Mouse (Mus musculus) CH12F3 (cell line): ENCODE results near the gene Slco4a1.

Source experiments
- in situ Hi-C: fragments of 300-500 bp; cut with MboI; formaldehyde crosslinking; loops from 2 replicates; pipeline ENCODE4 v1.14.3; 2020; ENCODE audit warnings: low sequenced_read_pairs

Slco4a1 gene

DNA sequence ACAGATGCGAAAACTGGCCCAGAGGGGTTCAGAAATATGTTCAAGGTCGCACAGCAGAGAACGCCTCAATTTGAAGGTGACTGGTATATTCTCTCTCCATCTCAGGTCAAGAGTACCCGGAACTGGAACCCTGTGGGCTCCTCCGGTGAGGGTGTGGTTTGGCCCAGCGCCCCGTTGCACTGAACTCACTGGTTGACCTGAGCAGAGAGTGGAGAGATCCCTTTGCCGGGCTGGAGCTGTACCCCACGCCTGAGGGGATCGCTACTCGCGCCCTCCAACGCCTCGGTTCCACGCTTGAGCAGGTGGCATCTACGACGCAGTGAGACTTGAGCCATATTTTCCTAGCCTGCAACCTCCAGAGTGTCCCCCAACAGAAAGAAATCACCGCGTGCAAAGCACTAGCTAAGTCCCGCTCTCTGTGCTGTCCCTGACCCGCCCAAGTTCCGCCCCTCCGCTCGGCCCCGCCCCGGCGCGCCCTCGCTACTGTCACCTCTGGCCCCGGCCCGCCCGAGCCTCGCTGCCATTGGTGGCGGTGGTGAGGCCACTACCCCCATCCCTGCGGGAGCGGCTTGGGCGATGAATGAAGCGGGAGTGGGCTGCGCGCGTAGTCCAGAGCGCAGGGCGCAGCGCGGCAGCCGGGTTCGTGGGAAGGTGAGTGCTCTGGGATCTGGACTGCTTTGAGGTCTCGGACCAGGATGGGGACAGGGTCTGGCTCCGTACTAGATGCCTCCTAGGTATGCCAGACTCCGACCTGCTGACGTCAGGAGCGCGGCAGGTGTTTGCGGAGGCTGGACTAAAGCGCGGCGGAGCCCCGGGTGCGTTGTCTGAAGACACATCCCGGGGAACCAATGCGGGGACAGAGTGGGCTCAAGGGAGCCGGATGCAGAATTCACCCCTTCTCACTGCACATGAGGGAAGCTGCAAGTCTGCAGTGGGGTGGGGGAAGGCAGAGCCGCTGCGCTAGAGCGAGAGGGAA, at the start of gene Slco4a1:
Gene Slco4a1 (plus strand): TSS at position 523 of the 976 bp plus-strand sequence.
- in situ Hi-C loops: no loop called here

DNA sequence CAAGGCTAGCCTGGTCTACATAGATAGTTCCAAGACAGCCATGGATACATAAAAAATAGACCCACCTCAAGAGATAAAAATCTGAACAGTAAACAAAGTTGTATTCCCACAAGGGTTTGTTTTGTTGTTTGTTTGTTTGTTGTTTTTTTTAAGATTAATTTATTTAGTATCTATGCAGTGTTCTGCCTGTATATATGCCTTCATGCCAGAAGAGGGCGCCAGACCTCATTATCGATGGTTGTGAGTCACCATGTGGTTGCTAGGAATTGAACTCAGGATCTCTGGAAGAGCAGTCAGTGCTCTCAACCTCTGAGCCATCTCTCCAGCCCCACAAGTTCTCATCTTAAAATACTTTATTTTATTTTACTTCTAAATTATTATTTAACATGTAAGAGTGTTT, 47.6 kb upstream of the Slco4a1 start:
- in situ Hi-C loops: no loop called here

GRCm38 (mm10) chr2:180410432-180410831, 45.6 kb upstream of the Slco4a1 start:
- in situ Hi-C loops: no loop called here

GRCm38 (mm10) chr2:180411013-180411412, 45.0 kb upstream of the Slco4a1 start:
- in situ Hi-C loops: no loop called here

- in situ Hi-C loops: no loop called here
Measured at GRCm38 (mm10) chr2:180415627-180416026, 40.4 kb upstream of the Slco4a1 start.

GRCm38 (mm10) chr2:180417731-180418130, 38.3 kb upstream of the Slco4a1 start:
- in situ Hi-C loops: no loop called here

DNA sequence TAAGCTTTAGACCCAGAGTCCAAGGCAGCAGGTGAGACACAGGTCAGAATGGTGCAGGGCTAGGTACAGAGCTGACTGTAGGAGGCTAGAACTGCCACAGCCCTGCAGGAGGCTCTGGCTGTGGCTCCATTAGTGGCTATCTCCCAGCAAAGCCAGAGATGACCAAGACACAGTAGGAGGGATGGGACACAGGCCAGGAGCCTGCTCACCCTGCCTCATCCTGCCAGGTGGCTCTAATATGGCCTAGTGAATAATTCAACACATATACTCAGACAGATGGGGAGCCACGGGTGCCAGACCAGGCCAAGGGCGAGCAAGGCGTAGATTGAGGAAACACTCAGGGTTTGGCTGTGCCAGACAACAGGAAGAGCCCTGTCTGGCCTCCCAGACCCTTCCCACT, 35.4 kb upstream of the Slco4a1 start:
- in situ Hi-C loops: no loop called here

DNA sequence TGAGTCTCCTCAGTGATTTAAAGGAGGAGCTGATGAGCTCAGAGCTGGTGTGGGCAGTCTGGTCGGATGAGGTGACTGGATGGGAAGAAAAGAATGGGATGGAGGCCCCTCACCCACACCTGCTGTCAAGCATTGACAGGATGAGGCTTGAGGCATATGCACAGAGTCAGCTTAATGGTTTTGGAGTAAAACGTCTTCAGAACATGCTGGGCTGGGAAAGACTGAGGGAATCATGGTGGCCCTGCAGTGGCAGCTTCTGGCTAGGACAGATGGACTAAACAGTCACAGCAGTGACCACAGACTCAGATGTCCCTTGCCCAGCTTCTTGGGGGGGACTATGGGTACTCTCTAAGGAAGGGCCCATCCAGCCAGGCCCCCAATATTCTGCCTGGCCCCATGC, 30.9 kb upstream of the Slco4a1 start:
- in situ Hi-C loops: no loop called here

DNA sequence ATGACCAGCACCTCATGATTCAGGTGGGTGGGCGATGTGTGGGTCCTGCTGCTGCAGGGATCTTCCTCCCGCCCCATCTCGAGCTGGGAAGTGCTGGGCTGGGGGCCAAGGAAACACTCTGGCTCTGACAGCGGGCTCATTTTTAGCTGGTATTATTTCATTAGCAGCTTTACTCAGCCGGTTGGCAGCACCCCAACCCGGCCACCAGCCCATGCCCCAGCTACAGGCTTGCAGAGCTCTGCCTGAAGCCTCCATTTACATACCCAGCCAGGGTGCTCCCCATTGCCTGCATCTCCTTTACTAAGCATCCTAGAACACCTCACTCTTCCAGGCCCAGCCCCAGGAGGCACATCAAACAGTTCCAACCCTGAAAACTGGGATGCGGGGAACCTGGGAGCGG, 29.0 kb upstream of the Slco4a1 start:
- in situ Hi-C loops: no loop called here

DNA sequence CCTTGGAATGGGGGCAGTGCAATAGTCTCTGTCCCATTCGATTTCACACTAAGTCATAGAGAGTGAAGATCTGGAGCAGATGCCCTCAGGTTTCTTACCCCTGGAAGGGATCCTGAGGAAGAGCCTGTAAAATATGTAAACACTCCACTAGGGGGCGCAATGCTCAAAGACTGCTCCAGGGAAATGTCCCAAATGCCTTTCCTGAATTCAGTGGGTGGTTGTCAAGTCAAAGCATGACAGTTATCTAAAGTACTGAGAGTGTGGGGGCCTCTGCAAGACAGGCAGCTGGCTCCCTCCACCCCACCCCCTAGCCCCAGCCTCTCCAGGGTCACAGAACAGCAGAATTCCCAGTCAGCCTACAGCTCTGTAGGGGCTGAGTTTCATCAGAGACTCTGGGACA, 27.7 kb upstream of the Slco4a1 start:
- in situ Hi-C loops: no loop called here

DNA sequence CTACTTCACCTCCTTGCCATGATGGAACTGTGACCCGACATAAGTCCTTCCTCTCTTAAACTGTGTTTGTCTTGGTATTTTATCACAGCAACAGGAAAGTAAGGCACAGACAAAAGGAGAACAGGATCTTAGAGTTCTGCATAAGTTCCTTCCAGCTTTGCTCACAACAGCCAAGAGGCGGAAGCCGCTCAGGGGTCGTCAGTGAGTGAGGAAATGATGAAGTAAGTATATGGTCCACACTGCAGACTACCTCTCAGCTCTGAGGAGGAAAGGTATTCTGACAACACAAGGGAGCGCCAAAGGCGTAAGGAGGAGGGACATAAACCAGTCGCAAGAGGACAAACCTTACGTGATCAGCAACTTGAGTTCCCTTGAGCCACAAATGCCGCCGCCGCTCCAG, 25.4 kb upstream of the Slco4a1 start:
- in situ Hi-C loops: no loop called here

- in situ Hi-C loops: no loop called here
Measured at GRCm38 (mm10) chr2:180432042-180432668, 23.9 kb upstream of the Slco4a1 start.

DNA sequence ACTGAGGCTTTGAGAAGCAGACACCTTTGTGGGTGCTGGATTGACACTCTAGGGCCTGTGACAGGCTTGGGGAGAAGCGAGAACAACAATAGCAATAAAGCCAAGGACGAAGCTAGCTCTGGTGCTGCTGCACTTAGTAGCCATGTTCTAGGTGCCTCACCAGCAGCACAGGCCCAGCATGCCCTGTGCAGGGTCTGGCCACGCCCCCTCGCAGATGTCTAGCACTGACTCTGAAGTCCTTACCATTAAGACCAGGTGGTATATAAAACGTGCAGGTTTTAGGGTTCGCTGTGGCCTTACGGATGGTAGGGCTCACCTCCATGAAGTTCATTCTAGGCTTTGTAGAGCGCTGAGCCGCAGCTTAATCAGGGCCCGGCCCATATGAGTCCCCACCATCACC, 23.3 kb upstream of the Slco4a1 start:
- in situ Hi-C loops: no loop called here

- in situ Hi-C loops: no loop called here
Measured at GRCm38 (mm10) chr2:180433350-180433749, 22.7 kb upstream of the Slco4a1 start.

GRCm38 (mm10) chr2:180435341-180435926, 20.6 kb upstream of the Slco4a1 start:
- in situ Hi-C loops: no loop called here

DNA sequence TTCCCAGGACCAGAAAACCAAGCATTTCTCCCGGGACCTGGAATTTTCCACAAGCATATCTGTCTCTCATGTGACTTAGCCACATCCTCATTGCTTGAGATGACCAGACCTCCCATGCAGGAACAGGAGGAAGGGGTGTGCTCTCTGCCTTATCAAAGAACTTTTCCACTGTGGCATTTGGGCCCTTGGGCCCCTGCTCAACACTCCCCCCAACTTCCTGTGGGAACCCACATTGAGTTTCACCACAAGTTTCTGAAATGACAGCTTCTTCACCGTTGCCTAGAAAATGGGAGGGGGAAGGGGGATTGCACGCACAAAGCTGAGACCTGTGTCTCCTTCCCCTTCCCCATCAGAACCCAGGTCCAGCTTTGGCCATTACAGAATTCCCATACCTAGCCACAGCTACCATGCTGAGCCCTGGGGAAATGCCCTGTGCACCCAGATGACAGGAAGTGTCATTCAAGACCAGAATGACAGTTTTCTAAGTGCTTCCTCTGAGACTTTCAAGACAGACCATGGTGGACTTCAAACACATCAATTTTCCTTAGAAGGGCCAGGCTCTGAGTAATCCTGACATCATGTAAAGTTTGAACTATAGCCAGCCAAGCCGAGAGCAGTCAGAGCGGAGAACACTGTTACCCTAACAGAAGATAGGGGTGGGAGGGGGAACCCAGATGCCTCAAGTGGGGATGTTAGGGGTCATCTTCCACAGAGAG, 18.7 kb upstream of the Slco4a1 start:
- in situ Hi-C loops: no loop called here

GRCm38 (mm10) chr2:180439791-180440190, 16.3 kb upstream of the Slco4a1 start:
- in situ Hi-C loops: no loop called here

DNA sequence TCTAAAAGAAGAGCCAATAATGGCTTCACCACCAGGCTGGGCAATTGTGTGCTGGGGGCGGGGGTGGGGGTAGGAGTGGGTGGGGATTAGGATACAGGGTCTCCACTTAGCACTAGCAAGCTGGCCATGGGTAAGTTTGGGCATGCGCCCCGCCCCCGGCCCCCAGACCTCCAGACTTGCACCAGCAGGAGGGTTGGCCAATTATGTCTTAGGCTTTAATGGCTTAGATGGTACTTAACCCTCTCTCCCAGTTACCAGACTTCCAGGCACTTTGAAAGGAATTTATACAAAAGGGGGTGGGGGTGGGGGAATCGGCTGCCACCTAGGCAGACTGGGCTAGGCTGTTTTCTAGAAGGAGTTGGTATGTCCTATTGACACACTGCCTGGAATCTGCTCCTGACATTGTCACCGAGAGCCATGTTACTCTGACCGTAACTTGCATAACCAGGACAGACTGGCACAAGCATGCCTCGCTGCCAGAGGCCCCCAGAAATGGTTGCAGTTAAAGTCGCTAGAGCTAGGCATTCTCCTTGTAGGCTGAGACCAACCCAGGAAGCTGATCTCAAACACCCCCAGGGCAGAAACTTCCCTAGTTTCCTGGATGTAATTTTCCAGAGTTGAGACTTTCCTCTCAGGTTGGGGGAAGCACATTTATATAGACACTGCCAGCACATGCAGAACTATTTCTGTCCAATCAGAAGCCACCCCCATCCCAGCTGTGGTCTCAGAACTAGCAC, 15.3 kb upstream of the Slco4a1 start:
- in situ Hi-C loops: no loop called here

DNA sequence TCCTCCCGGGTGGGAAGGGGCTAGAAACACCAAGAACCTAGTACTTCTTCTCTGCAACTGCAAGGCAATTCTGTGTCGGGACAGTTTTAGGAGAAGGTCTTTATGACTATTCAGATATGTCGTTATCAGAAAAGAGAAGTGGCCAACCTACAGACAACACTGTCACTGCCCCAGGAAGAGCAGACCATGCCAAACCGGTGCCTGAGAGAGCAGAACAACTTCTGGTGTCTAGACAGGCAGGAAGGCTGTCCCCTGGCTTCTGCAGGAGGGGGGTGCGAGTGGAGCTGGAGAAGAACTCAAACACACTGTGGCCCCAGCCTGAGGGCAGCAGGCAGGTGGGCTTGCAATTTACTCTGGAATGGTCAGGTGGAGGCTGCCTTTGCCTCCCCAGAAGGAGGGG, 14.0 kb upstream of the Slco4a1 start:
- in situ Hi-C loops: no loop called here

- in situ Hi-C loops: no loop called here
Measured at GRCm38 (mm10) chr2:180443861-180444260, 12.2 kb upstream of the Slco4a1 start.
